In the genomic region with DNA sequence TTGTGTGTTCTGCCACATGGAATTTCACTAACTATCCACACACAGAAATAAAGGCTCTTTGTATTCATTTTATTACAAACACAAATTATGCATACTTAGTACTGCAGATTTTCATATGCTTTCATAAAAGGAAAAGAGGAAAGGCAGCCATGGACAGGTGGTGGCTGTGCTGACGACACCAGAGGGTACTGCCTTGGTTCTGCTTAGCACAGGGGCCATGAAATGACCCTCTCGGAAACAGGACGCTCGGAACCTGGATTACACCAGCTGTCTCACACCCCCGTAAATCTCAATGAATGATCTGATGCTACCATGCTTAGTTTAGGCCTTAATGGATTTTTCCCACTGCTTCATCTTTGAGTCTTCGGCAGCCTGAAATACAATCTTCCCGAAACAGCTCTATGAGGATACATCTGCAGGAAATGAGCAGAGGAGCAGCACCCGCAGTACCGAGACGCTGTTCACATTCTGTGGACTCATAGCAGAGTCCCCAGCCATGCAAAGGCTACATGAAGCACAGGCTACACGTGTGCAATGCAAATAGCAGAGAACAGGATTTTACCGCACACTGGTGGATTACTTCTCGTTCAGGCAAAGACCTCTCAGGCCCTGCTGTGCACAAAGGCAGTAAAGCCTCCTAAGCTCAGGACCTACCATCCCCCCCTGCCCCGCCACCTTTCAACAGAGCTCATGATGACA, we compare ENCODE assay signal across 10 mouse cellular contexts. TPM values are rescaled to one million over a fixed set of nuclear protein-coding genes. Genes with fewer than 3 reads are reported as not detected.
DNase-seq lines count a peak whose midpoint lies in the region; ATAC-seq and TF ChIP-seq lines count a peak whose summit lies in the region.
"Had no signal": no experiment of that assay in that cellular context is flagged by ENCODE, and none has a peak within 500 bp of the region (broad histone marks: within the 10 kb centered on the region; RNA-seq: fewer than 3 reads in every experiment).

No protein-coding gene starts in this region.

- H3K27me3 ChIP-seq in hindbrain, embryonic 12.5 days, result no peaks in the 10 kb centered on the region
- no peaks in the 10 kb centered on the region for H3K27me3 ChIP-seq in myocyte (ENCODE audit: control insufficient read depth, insufficient read depth, insufficient read length)
- H3K27me3 ChIP-seq: liver, embryonic 15.5 days had no signal

- no peak overlapping the region for H3ac ChIP-seq in myocyte (ENCODE audit: control insufficient read depth, insufficient read length)

- no peaks in the 10 kb centered on the region for H3K36me3 ChIP-seq in hindbrain, embryonic 12.5 days
- no peaks in the 10 kb centered on the region for H3K36me3 ChIP-seq in myocyte (ENCODE audit: control insufficient read depth, insufficient read depth)
- H3K36me3 ChIP-seq: liver, embryonic 15.5 days had no signal

- peak overlapping the region; percentile 57; the same call in 1 of the 2 replicates for H3K27ac ChIP-seq in hindbrain, embryonic 12.5 days
- H3K27ac ChIP-seq: liver, embryonic 15.5 days had no signal

- peak; percentile 89 for DNase-seq in heart, adult 11 months
- no peak for DNase-seq in heart, postnatal 4 days
- DNase-seq in embryo, embryonic 11 days, result peak; percentile 63
- no peak for DNase-seq in testis, postnatal 10 days (ENCODE audit: low spot score)
- DNase-seq in thymus, postnatal 4 days, result no peak
- DNase-seq in urinary bladder, postnatal 25 days (ENCODE audit: low spot score), result no peak
- DNase-seq: heart, postnatal 36 days had no signal

- H3K4me1 ChIP-seq in hindbrain, embryonic 12.5 days, result peaks cover 11% of the 10 kb centered on the region; the same call in 1 of the 2 replicates

- no peak overlapping the region for H3K4me3 ChIP-seq in hindbrain, embryonic 12.5 days
- H3K4me3 ChIP-seq in myocyte, result no peak overlapping the region
- H3K4me3 ChIP-seq: liver, embryonic 15.5 days had no signal

- no peak overlapping the region for H3K9ac ChIP-seq in hindbrain, embryonic 12.5 days
- H3K9ac ChIP-seq: liver, embryonic 15.5 days had no signal

- H3K79me2 ChIP-seq in myocyte (ENCODE audit: control insufficient read depth, insufficient read depth), result peaks cover 11% of the 10 kb centered on the region

- H3K4me2 ChIP-seq in hindbrain, embryonic 12.5 days (replicated peaks), result peak overlapping the region; percentile 13; the same call in 1 of the 2 replicates
- H3K4me2 ChIP-seq in myocyte (ENCODE audit: low read depth), result peak overlapping the region; percentile 41
- H3K4me2 ChIP-seq: liver, embryonic 15.5 days had no signal

- WGBS in hindbrain, embryonic 12.5 days, result 50% methylated on average over 14 of the region's 14 CpGs

- ATAC-seq in hindbrain, embryonic 12.5 days (ENCODE audit: low FRiP score), result no peak

- H3K9me3 ChIP-seq in hindbrain, embryonic 12.5 days (replicated peaks), result no peaks in the 10 kb centered on the region
- H3K9me3 ChIP-seq: liver, embryonic 15.5 days had no signal

- TF ChIP-seq POLR2A in myocyte (IDR thresholded peaks at IDR 0.05; ENCODE audit: insufficient read length, low read depth), result no peak

TF ChIP-seq in myocyte, 11 proteins besides CTCF, POLR2A, EP300 and RAD21:
- TF ChIP-seq TCF12 (IDR thresholded peaks at IDR 0.05; ENCODE audit: insufficient read depth, poor library complexity, severe bottlenecking), result no peak
- peak in 2 of 3 experiments; percentile 57 to 66 for TF ChIP-seq MYOD1 (IDR thresholded peaks at IDR 0.05; ENCODE audit: control insufficient read depth in 1 of 3, insufficient read length in 2 of 3, low read depth in 2 of 3)

RNA-seq across cellular contexts. Expression of a gene that starts 17.2 kb away (rescaled TPM):
- total RNA-seq in heart, postnatal 4 days (2021), result 10 to 100 TPM; 70.5 to 73.4 TPM
- polyA plus RNA-seq in hindbrain, embryonic 12.5 days (2016; fragmentation: Nextera tagmentation; extraction: Ambion mirVana), result 73.1 and 84.1 TPM in 2 replicates
- 48.2 TPM for polyA plus RNA-seq in myocyte (2012; fragmentation: generic; extraction: Trizol)

Comparison
In these comparisons a context has a peak if more than half of its experiments do, and no peak if none do; other contexts are left out.
1. DNase-seq: peak in heart, adult 11 months (single experiment) and embryo, embryonic 11 days (single experiment); none in heart, postnatal 4 days (single experiment), testis, postnatal 10 days (single experiment), thymus, postnatal 4 days (single experiment) and urinary bladder, postnatal 25 days (single experiment).